Mouse (Mus musculus): ENCODE measurements at regions not wholly inside any gene's neighbourhood (a gene's known extent, or its start where the extent isn't known, plus 50 kb on each side); places are given as distances from the start of the nearest gene placed in this dataset.
A peak's percentile ranks its signal among the peaks of the same experiment; 100 is the strongest.

- DNase-seq (ENCODE audit: inconsistent ontology term) = no peak
These were observed 148.7 kb upstream of the Cwc22 start for GRCm38 (mm10) chr2:78094921-78095320.

GRCm38 (mm10) chr2:78064321-78065037, 118.3 kb upstream of the Cwc22 start:
- peak; percentile 29 for DNase-seq (ENCODE audit: inconsistent ontology term)

DNA sequence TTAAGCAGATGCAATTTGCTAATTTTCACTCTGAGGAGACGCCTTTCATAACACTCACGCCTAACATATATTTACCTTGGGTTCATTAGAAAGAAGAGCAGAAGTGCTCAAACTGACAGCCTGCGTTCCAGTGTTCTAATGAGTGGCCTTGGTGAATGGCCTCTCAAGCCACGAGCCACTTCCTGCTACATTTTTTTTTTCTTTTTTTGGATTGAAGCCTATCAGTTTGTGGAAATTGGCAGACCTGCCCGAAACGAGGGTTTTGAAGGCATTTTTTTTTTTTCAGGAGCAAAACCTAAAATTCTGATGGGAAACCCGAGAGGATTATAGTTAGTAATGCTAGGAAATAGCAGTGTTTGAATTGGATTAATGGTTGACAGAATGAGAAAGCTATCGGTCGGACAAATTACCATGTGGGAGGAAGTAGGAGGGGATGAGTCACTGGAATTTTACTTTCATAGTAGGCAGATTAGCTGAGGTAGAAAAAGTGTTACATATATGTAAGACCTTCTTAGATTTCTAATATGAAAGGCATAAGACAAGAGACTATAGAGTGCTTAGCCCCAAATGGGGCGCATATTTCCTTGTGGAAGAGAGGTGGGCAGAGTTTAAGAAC, 113.7 kb upstream of the Cwc22 start:
- no peak for DNase-seq (ENCODE audit: inconsistent ontology term)

DNA sequence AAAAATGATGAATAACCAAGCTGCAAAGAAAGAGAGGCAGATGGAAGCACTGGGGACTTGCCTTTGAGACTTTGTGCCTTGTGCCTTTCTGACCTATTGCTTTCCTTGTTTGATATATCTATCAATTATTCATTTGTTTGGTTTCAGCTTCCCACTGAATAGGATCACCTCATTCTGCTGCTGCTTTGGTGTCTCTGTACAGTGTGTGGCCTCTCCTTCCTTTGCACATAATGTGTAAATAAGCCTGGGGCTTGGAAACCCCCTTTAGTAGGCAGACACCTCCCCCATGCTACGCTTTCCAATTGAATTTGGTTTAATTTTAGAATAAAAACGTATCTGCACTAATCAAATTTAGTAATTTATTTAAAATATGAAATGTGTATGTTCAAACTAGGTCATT, 112.8 kb upstream of the Cwc22 start:
- no peak for DNase-seq (ENCODE audit: inconsistent ontology term)

GRCm38 (mm10) chr2:78053910-78054309, 107.7 kb upstream of the Cwc22 start:
- no peak for DNase-seq (ENCODE audit: inconsistent ontology term)

DNA sequence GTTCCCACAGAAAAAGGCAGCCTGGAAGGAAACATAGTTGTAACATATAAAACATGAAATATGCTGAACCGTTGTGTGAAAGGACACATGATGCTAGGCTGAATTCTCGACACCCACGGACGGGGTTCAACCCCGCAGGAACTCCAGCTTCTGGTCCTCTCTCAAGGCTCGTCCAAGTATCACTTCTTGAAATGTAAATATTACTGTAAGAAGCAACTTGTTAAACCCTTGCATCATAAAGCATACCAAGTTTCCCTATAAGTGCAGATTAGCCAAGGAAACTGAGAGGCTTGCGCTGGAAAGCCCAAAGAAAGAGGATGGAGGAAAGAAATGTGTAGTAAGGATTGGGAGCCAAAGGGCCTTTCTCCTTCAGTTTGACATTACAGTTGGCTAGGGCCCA, 104.4 kb upstream of the Cwc22 start:
- no peak for DNase-seq (ENCODE audit: inconsistent ontology term)

DNA sequence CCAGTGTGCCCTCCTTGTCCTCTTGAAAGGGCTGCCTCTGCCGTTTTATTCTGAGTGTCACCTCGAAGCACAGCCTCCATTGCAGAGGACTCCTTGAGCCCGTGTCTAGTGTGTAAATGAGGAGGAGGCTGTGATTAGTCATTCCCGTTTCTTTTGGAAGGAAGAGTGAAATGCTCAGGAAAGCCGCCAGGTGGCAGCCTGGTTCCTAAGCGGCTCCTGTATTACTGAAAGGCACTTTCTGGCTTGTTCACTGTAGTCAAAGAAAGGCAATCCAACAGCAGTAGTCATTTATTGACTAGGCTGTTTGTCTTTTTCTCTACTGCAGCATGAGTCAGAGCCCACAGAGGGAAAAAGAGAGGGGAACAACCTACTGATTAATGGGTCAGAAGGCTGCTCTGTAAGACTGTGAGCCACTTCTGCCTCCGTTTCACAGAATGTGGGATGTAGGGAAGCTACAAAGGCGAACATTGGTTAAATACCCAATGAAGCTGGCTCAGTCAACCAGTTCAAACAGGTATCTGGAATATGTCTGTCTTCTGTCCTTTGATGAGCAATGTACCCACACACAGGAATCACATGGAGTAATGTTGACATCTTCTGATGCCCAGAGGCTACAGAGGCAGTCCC, 103.2 kb upstream of the Cwc22 start:
- peak; percentile 93 for DNase-seq (ENCODE audit: inconsistent ontology term)

GRCm38 (mm10) chr2:78048706-78049055, 102.5 kb upstream of the Cwc22 start:
- DNase-seq (ENCODE audit: inconsistent ontology term) = no peak

- DNase-seq (ENCODE audit: inconsistent ontology term) = peak; percentile 67
These were observed 102.0 kb upstream of the Cwc22 start for GRCm38 (mm10) chr2:78048030-78048705.

GRCm38 (mm10) chr2:78027319-78027718, 81.1 kb upstream of the Cwc22 start:
- DNase-seq (ENCODE audit: inconsistent ontology term) = no peak

DNA sequence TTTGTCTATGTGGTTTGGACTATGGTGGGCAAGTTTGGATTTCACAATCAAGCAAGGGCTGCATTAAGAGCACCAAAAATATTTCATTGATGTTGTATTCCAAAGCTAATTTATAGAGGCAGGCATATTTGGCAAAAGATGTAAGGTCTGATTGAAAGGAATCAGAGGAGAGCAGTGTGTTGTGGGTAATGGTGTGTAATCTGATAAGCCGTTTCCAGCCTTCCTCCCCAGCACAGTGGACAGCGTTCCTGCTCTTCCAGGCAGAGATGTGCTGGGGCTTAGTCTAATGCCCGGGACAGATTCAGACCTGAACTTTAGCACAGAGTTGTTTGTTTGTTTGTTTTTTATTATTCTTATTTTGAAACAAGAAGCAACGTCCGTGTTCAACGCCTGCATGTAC, 80.6 kb upstream of the Cwc22 start:
- no peak for DNase-seq (ENCODE audit: inconsistent ontology term)

DNA sequence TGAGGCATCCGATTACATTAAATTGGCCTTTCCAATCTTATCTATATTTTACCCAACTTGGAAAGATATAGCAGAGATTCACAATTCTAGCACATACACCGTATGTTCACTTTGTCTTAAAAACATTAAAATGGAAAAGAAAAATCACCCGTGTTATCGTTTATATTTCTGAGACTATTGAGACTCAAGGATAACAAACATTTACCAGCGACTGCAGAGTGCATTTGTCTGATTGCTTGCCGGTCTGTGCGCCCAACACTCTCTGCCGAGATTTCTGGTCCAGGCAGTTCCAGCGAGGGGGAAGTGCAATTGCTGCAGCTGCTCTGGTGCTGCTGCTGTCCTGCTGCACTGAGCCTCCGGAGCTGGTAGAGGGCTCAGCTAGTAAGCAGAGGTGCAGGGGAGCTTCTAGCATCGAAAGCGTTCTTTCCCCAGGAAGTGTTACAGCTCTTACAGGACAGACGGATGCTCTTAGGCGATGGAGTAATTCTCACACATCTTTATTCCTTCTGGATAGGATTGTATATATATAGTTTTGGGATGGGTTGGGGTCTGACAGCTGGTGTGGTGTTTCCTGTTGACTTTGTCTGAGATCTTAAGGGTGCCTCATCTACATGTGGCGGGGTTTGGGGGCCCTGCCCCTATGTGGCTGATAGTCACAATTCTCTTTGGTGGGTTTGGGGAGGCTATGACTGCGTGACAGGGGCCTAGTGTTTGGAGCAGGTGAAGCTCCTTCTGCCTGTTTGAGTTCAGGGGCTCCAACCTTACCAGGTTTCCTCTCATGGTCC, 79.7 kb upstream of the Cwc22 start:
- DNase-seq (ENCODE audit: inconsistent ontology term) = no peak

- DNase-seq (ENCODE audit: inconsistent ontology term) = no peak
These were observed 78.9 kb upstream of the Cwc22 start for GRCm38 (mm10) chr2:78024981-78025565.

- no peak for DNase-seq (ENCODE audit: inconsistent ontology term)
These were observed 77.9 kb upstream of the Cwc22 start for GRCm38 (mm10) chr2:78023916-78024685.

DNA sequence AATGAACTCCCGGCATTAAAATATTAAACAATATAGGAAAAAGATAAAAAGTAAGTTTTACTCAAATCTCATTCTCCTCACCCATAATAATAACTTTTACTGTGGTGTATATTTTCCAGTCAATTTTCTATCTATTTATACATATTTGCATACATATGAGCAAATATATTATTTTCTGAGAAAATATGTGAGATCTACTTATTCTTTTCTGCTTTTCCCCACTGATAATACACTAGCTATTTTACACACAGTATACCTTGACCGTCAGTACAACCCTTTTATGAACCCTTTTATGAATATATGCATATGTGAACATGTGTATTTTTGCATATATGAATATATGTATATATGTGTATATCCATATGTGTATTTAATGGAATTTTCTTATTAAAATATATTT, 77.2 kb upstream of the Cwc22 start:
- DNase-seq (ENCODE audit: inconsistent ontology term) = no peak

DNA sequence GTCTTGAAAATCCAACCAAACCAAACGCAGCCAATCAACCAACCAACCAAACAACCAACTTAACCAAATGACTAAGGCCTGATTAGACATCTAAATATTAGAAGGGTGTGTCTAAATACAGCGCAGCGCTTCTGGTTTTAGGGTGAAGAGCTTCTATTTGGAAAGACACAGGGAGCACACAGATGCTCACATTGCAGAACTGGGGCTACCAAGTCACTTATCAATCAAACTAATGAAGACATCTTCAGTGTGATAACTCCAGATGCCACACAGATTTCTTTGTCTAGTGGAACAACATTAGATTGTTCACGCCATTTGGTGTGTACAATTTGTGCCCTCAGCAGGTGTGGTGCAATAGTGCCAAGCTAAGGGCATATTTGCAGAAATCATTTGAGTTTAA, 76.6 kb upstream of the Cwc22 start:
- DNase-seq (ENCODE audit: inconsistent ontology term) = no peak

DNA sequence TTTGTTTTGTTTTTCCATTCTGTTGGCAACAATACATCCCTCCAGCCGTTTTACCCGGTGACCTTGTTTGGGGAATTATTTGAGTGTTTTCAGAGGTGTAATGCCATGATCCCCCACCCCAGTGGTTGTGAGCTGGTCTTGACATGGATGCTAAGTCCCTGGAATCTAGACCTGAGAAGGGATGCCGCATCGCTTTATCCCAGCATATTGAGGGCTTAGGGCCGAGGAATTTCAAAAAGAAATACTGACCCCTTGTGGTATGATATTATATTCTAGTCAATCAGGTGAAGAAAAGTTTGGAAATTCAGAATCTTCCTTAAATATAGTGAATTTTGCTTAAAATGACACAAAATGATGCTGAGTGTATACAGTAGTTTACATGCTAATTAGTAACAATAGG, 75.7 kb upstream of the Cwc22 start:
- DNase-seq (ENCODE audit: inconsistent ontology term) = peak; percentile 43

DNA sequence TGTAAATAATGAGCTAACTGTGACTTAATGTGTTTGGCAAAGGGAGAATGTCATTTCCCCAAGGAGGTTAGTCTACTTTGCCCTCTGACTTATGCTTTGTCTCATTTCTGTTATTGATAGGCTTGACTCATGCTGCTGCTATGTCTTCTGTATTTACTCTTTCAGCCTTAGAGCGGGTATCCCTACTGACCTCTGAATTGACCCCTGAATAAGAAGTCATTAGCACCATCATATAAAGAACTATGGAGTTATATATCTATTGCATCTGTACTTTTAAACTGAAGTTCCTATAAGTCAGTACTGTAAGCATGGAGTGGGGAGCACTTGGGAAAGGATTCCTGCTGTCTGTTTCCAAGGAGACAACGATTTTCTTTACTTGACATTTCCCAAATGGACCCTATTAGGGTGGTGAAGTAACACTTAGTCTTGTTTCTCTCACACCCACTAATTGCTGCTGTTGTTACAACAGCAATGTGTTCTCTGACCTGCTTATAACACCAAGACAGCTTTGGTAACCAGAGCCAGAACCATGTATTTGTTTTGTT, 75.3 kb upstream of the Cwc22 start:
- DNase-seq (ENCODE audit: inconsistent ontology term) = peak; percentile 40

GRCm38 (mm10) chr2:78020516-78020915, 74.3 kb upstream of the Cwc22 start:
- no peak for DNase-seq (ENCODE audit: inconsistent ontology term)

GRCm38 (mm10) chr2:78019916-78020315, 73.7 kb upstream of the Cwc22 start:
- DNase-seq (ENCODE audit: inconsistent ontology term) = no peak

All from Muller cell, postnatal 12 days (primary cell).